Mouse (Mus musculus) CH12.LX (cell line): Measurements from ENCODE around the gene Eif2ak3. TPM values are rescaled to one million over a fixed set of nuclear protein-coding genes. Genes with fewer than 3 reads are reported as not detected.

Source experiments
- DNase-seq: peaks from one replicate; pipeline ENCODE4 v3.0.0-alpha.2; 2013; ENCODE audit errors: extremely low read depth
- H3K27ac ChIP-seq: 2 replicates; pipeline ENCODE4 v1.5.1; 2012; ENCODE audit warnings: low read depth, mild to moderate bottlenecking, control low read depth, moderate library complexity; ENCODE audit not compliant: insufficient read depth
- H3K27me3 ChIP-seq: replicated peaks from 2 replicates; pipeline ENCODE3; 2012; ENCODE audit warnings: inconsistent platforms
- H3K36me3 ChIP-seq, 2 experiments: replicated peaks in 1 of 2; 2 replicates each; pipeline versions ENCODE3 to v1.6.1; 2012; ENCODE audit warnings: inconsistent platforms in 1 of 2, low read length in 1 of 2, mild to moderate bottlenecking in 1 of 2, mixed read lengths in 1 of 2, moderate library complexity in 1 of 2; ENCODE audit not compliant: control insufficient read depth in 1 of 2, insufficient read depth in 1 of 2
- H3K4me1 ChIP-seq, 2 experiments: 2 replicates each; pipeline ENCODE4 v1.6.1; 2012; ENCODE audit warnings: inconsistent platforms in 1 of 2, moderate library complexity in 1 of 2; ENCODE audit not compliant: insufficient read depth in 2 of 2, control insufficient read depth in 1 of 2
- H3K4me2 ChIP-seq: 2 replicates; pipeline ENCODE4 v1.6.1; 2012; ENCODE audit warnings: low read depth, mild to moderate bottlenecking, control low read depth; ENCODE audit not compliant: poor library complexity, insufficient read depth, severe bottlenecking
- H3K4me3 ChIP-seq, 3 experiments: fragments of 150-350 bp in 1 of 3; sonication (generic) in 1 of 3; replicated peaks in 1 of 3; 2 replicates each; pipeline versions ENCODE3 to v1.5.1; 2011 to 2012; ENCODE audit warnings: low read depth in 2 of 3, low read length in 2 of 3, mild to moderate bottlenecking in 2 of 3, moderate library complexity in 2 of 3, control low read depth in 1 of 3, improper control_type of control experiment in 1 of 3, inconsistent platforms in 1 of 3, mixed read lengths in 1 of 3; ENCODE audit not compliant: poor library complexity in 1 of 3
- H3K79me2 ChIP-seq: replicated peaks from 2 replicates; pipeline ENCODE4 v1.6.1; 2012; ENCODE audit warnings: mild to moderate bottlenecking, moderate library complexity; ENCODE audit not compliant: control insufficient read depth, poor library complexity, insufficient read depth, severe bottlenecking; ENCODE audit errors: extremely low read depth
- H3K9ac ChIP-seq: 2 replicates; pipeline ENCODE4 v1.6.1; 2012; ENCODE audit warnings: low read depth, mild to moderate bottlenecking, control low read depth, moderate library complexity; ENCODE audit not compliant: insufficient read depth
- H3K9me3 ChIP-seq: replicated peaks from 2 replicates; pipeline ENCODE3; 2012; ENCODE audit warnings: low read length, inconsistent platforms, mixed read lengths
- BHLHE40 ChIP-seq: IDR thresholded peaks from 2 replicates; pipeline ENCODE4 v1.6.1; 2011; ENCODE audit warnings: mild to moderate bottlenecking, low read depth, low read length, improper control_type of control experiment
- CHD1 ChIP-seq: IDR thresholded peaks from 2 replicates; pipeline ENCODE4 v1.6.1; 2012; ENCODE audit warnings: low read depth, low read length, improper control_type of control experiment, inconsistent platforms
- CHD2 ChIP-seq: IDR thresholded peaks from 2 replicates; pipeline ENCODE4 v1.6.1; 2011; ENCODE audit warnings: low read length, improper control_type of control experiment
- E2F4 ChIP-seq: IDR thresholded peaks from 2 replicates; pipeline ENCODE4 v1.6.1; 2011; ENCODE audit warnings: low read depth, low read length, improper control_type of control experiment; ENCODE audit not compliant: insufficient replicate concordance
- ELF1 ChIP-seq: IDR thresholded peaks from 2 replicates; pipeline ENCODE4 v1.6.1; 2014; ENCODE audit warnings: low read depth, mild to moderate bottlenecking, inconsistent platforms, low read length, improper control_type of control experiment
- EP300 ChIP-seq: IDR thresholded peaks from 2 replicates; pipeline ENCODE4 v1.6.1; 2011; ENCODE audit warnings: low read length, improper control_type of control experiment
- ETS1 ChIP-seq: conservative IDR thresholded peaks from 2 replicates; pipeline ENCODE4 v1.6.1; 2012; ENCODE audit warnings: low read depth, mild to moderate bottlenecking, inconsistent platforms, low read length, improper control_type of control experiment, moderate library complexity
- GABPA ChIP-seq: IDR thresholded peaks from 2 replicates; pipeline ENCODE4 v1.6.1; 2012; ENCODE audit warnings: low read depth, low read length, improper control_type of control experiment, inconsistent platforms; ENCODE audit not compliant: insufficient replicate concordance
- HCFC1 ChIP-seq: IDR thresholded peaks from 2 replicates; pipeline ENCODE4 v1.6.1; 2012; ENCODE audit warnings: low read depth, mild to moderate bottlenecking, inconsistent platforms, low read length, improper control_type of control experiment
- IRF4 ChIP-seq: IDR thresholded peaks from 2 replicates; pipeline ENCODE4 v1.6.1; 2014; ENCODE audit warnings: low read depth, mild to moderate bottlenecking, inconsistent platforms, low read length, improper control_type of control experiment
- JUN ChIP-seq: IDR thresholded peaks from 2 replicates; pipeline ENCODE4 v1.6.1; 2011; ENCODE audit warnings: low read depth, mild to moderate bottlenecking, low read length, improper control_type of control experiment, moderate library complexity; ENCODE audit not compliant: insufficient read depth
- JUND ChIP-seq: conservative IDR thresholded peaks from 2 replicates; pipeline ENCODE4 v1.6.1; 2011; ENCODE audit warnings: low read depth, low read length, improper control_type of control experiment
- KAT2A ChIP-seq: IDR thresholded peaks from 2 replicates; pipeline ENCODE4 v1.6.1; 2012; ENCODE audit warnings: low read length, improper control_type of control experiment, inconsistent platforms; ENCODE audit not compliant: insufficient replicate concordance
- MAFK ChIP-seq: IDR thresholded peaks from 2 replicates; pipeline ENCODE4 v1.6.1; 2011; ENCODE audit warnings: low read length, improper control_type of control experiment; ENCODE audit not compliant: insufficient replicate concordance
- MAX ChIP-seq: IDR thresholded peaks from 2 replicates; pipeline ENCODE4 v1.6.1; 2011; ENCODE audit warnings: low read length, improper control_type of control experiment
- MAZ ChIP-seq: IDR thresholded peaks from 2 replicates; pipeline ENCODE4 v1.6.1; 2012; ENCODE audit warnings: low read depth, mild to moderate bottlenecking, inconsistent platforms, low read length, improper control_type of control experiment, moderate library complexity
- MEF2A ChIP-seq: IDR thresholded peaks from 2 replicates; pipeline ENCODE4 v1.6.1; 2014; ENCODE audit warnings: low read depth, mild to moderate bottlenecking, inconsistent platforms, low read length, improper control_type of control experiment, borderline replicate concordance
- MXI1 ChIP-seq: IDR thresholded peaks from 2 replicates; pipeline ENCODE4 v1.6.1; 2011; ENCODE audit warnings: mild to moderate bottlenecking, low read depth, low read length, improper control_type of control experiment
- MYC ChIP-seq: IDR thresholded peaks from 2 replicates; pipeline ENCODE4 v1.6.1; 2011; ENCODE audit warnings: low read depth, mild to moderate bottlenecking, improper control_type of control experiment, low read length
- NELFE ChIP-seq: IDR thresholded peaks from 2 replicates; pipeline ENCODE4 v1.6.1; 2011; ENCODE audit warnings: low read depth, low read length, improper control_type of control experiment
- NRF1 ChIP-seq: IDR thresholded peaks from 2 replicates; pipeline ENCODE4 v1.6.1; 2014; ENCODE audit warnings: low read depth, mild to moderate bottlenecking, inconsistent platforms, low read length, improper control_type of control experiment, moderate library complexity
- PAX5 ChIP-seq: IDR thresholded peaks from 2 replicates; pipeline ENCODE4 v1.6.1; 2012; ENCODE audit warnings: low read length, inconsistent platforms, mixed read lengths
- POLR2A ChIP-seq: IDR thresholded peaks from 2 replicates; pipeline ENCODE4 v1.6.1; 2011; ENCODE audit warnings: low read depth, mild to moderate bottlenecking, improper control_type of control experiment, low read length
- POLR2AphosphoS2 ChIP-seq: IDR thresholded peaks from 2 replicates; pipeline ENCODE4 v1.6.1; 2011; ENCODE audit warnings: low read depth, low read length, improper control_type of control experiment
- RCOR1 ChIP-seq: conservative IDR thresholded peaks from 2 replicates; pipeline ENCODE4 v1.6.1; 2012; ENCODE audit warnings: low read depth, mild to moderate bottlenecking, inconsistent platforms, low read length, improper control_type of control experiment
- SIN3A ChIP-seq: IDR thresholded peaks from 2 replicates; pipeline ENCODE4 v1.6.1; 2012; ENCODE audit warnings: low read length, improper control_type of control experiment, inconsistent platforms
- TBP ChIP-seq: conservative IDR thresholded peaks from 2 replicates; pipeline ENCODE4 v1.6.1; 2011; ENCODE audit warnings: low read depth, low read length, improper control_type of control experiment
- TCF12 ChIP-seq: IDR thresholded peaks from 2 replicates; pipeline ENCODE4 v1.6.1; 2014; ENCODE audit warnings: low read depth, mild to moderate bottlenecking, inconsistent platforms, low read length, improper control_type of control experiment
- UBTF ChIP-seq: IDR thresholded peaks from 2 replicates; pipeline ENCODE4 v1.6.1; 2012; ENCODE audit warnings: low read depth, mild to moderate bottlenecking, inconsistent platforms, low read length, improper control_type of control experiment, moderate library complexity
- USF1 ChIP-seq: IDR thresholded peaks from 2 replicates; pipeline ENCODE4 v1.6.1; 2014; ENCODE audit warnings: low read depth, mild to moderate bottlenecking, inconsistent platforms, low read length, improper control_type of control experiment
- ZC3H11A ChIP-seq: IDR thresholded peaks from 2 replicates; pipeline ENCODE4 v1.6.1; 2012; ENCODE audit warnings: low read depth, mild to moderate bottlenecking, inconsistent platforms, low read length, improper control_type of control experiment
- ZKSCAN1 ChIP-seq: IDR thresholded peaks from 2 replicates; pipeline ENCODE4 v1.6.1; 2012; ENCODE audit warnings: low read depth, inconsistent platforms, low read length, improper control_type of control experiment, borderline replicate concordance
- ZMIZ1 ChIP-seq: IDR thresholded peaks from 2 replicates; pipeline ENCODE4 v1.6.1; 2012; ENCODE audit warnings: low read depth, mild to moderate bottlenecking, inconsistent platforms, low read length, improper control_type of control experiment
- ZNF384 ChIP-seq: IDR thresholded peaks from 2 replicates; pipeline ENCODE4 v1.6.1; 2012; ENCODE audit warnings: low read depth, low read length, improper control_type of control experiment, inconsistent platforms
- dilution Hi-C: fragments of 300-500 bp; cut with MboI; formaldehyde crosslinking; loops from 2 replicates; pipeline ENCODE4 v1.14.3; 2020; ENCODE audit warnings: low sequenced_read_pairs; ENCODE audit not compliant: extremely low pct_unique_long_range_greater_than_20kb, extremely low pct_ligation_motif_present
- in situ Hi-C: fragments of 300-500 bp; cut with MboI; formaldehyde crosslinking; loops from 3 replicates; pipeline ENCODE4 v1.14.3; 2019; ENCODE audit warnings: low sequenced_read_pairs, low pct_ligation_motif_present, low pct_unique_long_range_greater_than_20kb, mixed read lengths
- polyA plus RNA-seq: library from polyadenylated mRNA; unstranded; fragments of >175 nt; gene quantifications from 2 replicates; pipeline ENCODE4 v1.2.1, GENCODE M21; 2012; ENCODE audit warnings: low read depth; ENCODE audit not compliant: insufficient read length
- total RNA-seq, 2 experiments: library from RNA; depleted of rRNA; stranded (reverse); fragments of 300-350 nt in 1 of 2; fragments of >200 nt in 1 of 2; gene quantifications; 2 replicates each; pipeline ENCODE4 v1.2.3; 2012 to 2014

The Eif2ak3 gene
- total and polyA plus RNA-seq, 3 experiments = 21.2 to 38.9 (median 23.1) TPM

DNA sequence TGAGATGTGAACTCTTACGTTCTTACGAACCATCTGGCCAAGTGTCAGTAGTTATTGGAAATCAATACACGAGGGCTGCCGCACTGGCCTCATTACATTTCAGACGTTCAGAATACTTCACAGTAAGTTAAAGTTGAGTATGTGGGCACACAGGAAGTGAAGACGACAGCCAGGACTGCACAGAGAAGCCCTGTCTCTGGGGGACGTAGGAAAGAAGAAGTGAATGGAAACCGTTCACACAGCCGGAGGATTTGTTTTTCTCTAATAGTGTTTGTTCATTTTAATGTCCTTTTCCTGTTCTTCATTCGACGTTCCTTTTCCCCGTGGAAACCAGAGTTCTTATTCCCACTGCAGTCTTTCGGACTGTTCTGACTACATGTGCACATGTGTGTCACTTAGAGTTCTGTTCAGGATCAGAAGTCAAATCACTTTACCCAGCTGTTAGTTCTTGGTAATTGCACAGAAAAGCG is 27.2 kb downstream of the Eif2ak3 start:
- dilution Hi-C loops (no loop called here), in situ Hi-C loops (no loop called here)
- H3K27me3 ChIP-seq = no peaks in the 10 kb centered on the region
- H3K27ac ChIP-seq = peak overlapping the region; percentile 97
- peaks cover 4 to 15% of the 10 kb centered on the region in 2 experiments for H3K36me3 ChIP-seq
- H3K4me2 ChIP-seq = peak overlapping the region; percentile 85
- peak overlapping the region in 2 of 3 experiments; percentile 32 to 46 for H3K4me3 ChIP-seq
- peaks cover 24 to 81% of the 10 kb centered on the region in 2 experiments for H3K4me1 ChIP-seq
- H3K9ac ChIP-seq = peak overlapping the region; percentile 81
- TF ChIP-seq ETS1 = peak; percentile 49; the same call in 1 of the 2 replicates
- peak; percentile 42 for TF ChIP-seq SIN3A
- TF ChIP-seq E2F4 = no peak
- peak; percentile 79; the same call in 1 of the 2 replicates for TF ChIP-seq ZMIZ1
- no peak for TF ChIP-seq UBTF
- peak; percentile 77 for TF ChIP-seq MXI1
- TF ChIP-seq TBP = no peak
- TF ChIP-seq IRF4 = peak; percentile 65; the same call in 1 of the 2 replicates
- no peak for TF ChIP-seq HCFC1
- TF ChIP-seq ELF1 = peak; percentile 39; the same call in 1 of the 2 replicates
- TF ChIP-seq NRF1 = no peak
- TF ChIP-seq ZC3H11A = no peak
- peak; percentile 96 for TF ChIP-seq CHD1
- no peak; the same call in 1 of the 2 replicates for TF ChIP-seq POLR2AphosphoS2
- TF ChIP-seq KAT2A = no peak
- 0 out of 2 replicates have a peak, but pooled peaks have one; percentile 12 for TF ChIP-seq BHLHE40
- TF ChIP-seq EP300 = peak; percentile 44
- no peak for TF ChIP-seq ZNF384
- no peak for TF ChIP-seq CHD2
- no peak for TF ChIP-seq USF1
- no peak for TF ChIP-seq GABPA
- no peak; the same call in 1 of the 2 replicates for TF ChIP-seq MAZ
- no peak for TF ChIP-seq MEF2A
- peak; percentile 48; the same call in 1 of the 2 replicates for TF ChIP-seq JUN
- TF ChIP-seq JUND = 0 out of 2 replicates have a peak, but pooled peaks have one; percentile 14
- no peak for TF ChIP-seq NELFE
- no peak for TF ChIP-seq PAX5
- peak; percentile 17; the same call in 1 of the 2 replicates for TF ChIP-seq TCF12
- TF ChIP-seq ZKSCAN1 = no peak
- TF ChIP-seq MAX = peak; percentile 67; the same call in 1 of the 2 replicates
- TF ChIP-seq MYC = peak; percentile 78
- 0 out of 2 replicates have a peak, but pooled peaks have one; percentile 17 for TF ChIP-seq RCOR1
- no peak; the same call in none of the 2 replicates for TF ChIP-seq POLR2A
- TF ChIP-seq MAFK = no peak
- no peaks in the 10 kb centered on the region for H3K9me3 ChIP-seq
- H3K79me2 ChIP-seq = peaks cover 56% of the 10 kb centered on the region
- DNase-seq = peak; percentile 75
